Mouse (Mus musculus) liver, postnatal 0 days (tissue): ENCODE results near the gene Arhgef18.
A peak's percentile ranks its signal among the peaks of the same experiment; 100 is the strongest.

Experiments
- CTCF ChIP-seq: sonication (generic); IDR thresholded peaks from 2 replicates; pipeline ENCODE4 v1.5.1; 2016; ENCODE audit warnings: antibody characterized with exemption, low read depth
- EP300 ChIP-seq: IDR thresholded peaks from 2 replicates; pipeline ENCODE4 v1.6.1; 2016; ENCODE audit warnings: antibody characterized with exemption, low read depth, mild to moderate bottlenecking

GRCm38 (mm10) chr8:3464309-3464708 lies 71.5 kb downstream of the Arhgef18 start:
- TF ChIP-seq EP300, result no peak
- TF ChIP-seq CTCF, result peak; percentile 78
